Mouse (Mus musculus): Measurements from ENCODE around the gene Pex5. TPM values are rescaled to one million over a fixed set of nuclear protein-coding genes. Genes with fewer than 3 reads are reported as not detected.
A peak's percentile ranks its signal among the peaks of the same experiment; 100 is the strongest.

Gene Pex5
- polyA plus RNA-seq, 1 experiment = 0.42 TPM

- Histone ChIP-seq H3K4me3 (replicated peaks) (no peak overlapping the region), H3K4me1 (ENCODE audit: control insufficient read depth) (peaks cover 33% of the 10 kb centered on the region), H3K9me3 (ENCODE audit: control insufficient read depth, low read length) (no peaks in the 10 kb centered on the region), H3K27me3 (ENCODE audit: control insufficient read depth) (no peaks in the 10 kb centered on the region), H3K36me3 (ENCODE audit: control insufficient read depth) (no peaks in the 10 kb centered on the region)
- no peak for TF ChIP-seq TAL1 (IDR thresholded peaks at IDR 0.05; ENCODE audit: low read length)
- TF ChIP-seq GATA1 (IDR thresholded peaks at IDR 0.05; ENCODE audit: low read length) = no peak
Measured at GRCm38 (mm10) chr6:124379331-124379730, 35.5 kb downstream of the Pex5 start.

DNA sequence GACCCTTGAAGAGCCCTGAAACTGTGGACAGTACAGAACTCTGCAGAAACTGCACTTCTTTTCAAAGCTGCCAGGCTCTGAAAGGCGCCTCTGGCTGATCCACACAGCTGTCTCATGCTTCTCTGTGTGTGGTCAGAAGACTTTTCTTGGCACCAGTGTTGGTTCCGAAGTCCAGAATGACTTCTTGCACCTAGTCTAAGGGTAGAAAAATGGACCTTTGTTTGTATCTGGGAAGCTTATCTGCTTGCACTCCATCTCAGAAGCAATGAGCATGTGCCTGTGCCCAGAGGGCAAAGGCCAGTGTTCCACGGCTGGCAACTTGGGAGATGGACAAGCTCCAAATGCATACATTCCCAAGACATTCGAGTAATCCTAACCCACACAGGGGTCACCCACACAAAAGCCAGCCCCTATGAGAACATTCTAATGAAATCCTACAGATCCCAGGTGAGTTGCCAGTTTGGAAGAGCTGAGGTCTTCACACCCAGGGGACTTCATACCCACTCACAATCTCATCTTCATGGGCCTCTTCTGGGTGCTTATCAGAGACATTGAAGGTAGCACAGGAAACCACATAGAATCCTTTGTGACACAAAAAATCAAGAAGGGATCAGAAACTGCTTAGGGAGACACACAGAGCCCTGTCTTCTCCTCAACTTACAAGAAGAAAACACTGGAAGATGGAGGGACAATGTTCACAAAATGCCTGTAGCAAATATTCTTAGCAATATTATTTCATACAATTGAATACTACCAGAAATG is 37.2 kb downstream of the Pex5 start:
- Histone ChIP-seq H3K9me3 (ENCODE audit: control insufficient read depth, low read length) (no peaks in the 10 kb centered on the region), H3K4me1 (ENCODE audit: control insufficient read depth) (peaks cover 33% of the 10 kb centered on the region), H3K36me3 (ENCODE audit: control insufficient read depth) (no peaks in the 10 kb centered on the region), H3K27me3 (ENCODE audit: control insufficient read depth) (no peaks in the 10 kb centered on the region), H3K4me3 (replicated peaks) (no peak overlapping the region)
- TF ChIP-seq GATA1 (IDR thresholded peaks at IDR 0.05; ENCODE audit: low read length) (no peak), TAL1 (IDR thresholded peaks at IDR 0.05; ENCODE audit: low read length) (no peak)

- Histone ChIP-seq H3K36me3 (ENCODE audit: control insufficient read depth) (no peaks in the 10 kb centered on the region), H3K4me3 (replicated peaks) (no peak overlapping the region), H3K4me1 (ENCODE audit: control insufficient read depth) (peaks cover 33% of the 10 kb centered on the region), H3K27me3 (ENCODE audit: control insufficient read depth) (no peaks in the 10 kb centered on the region), H3K9me3 (ENCODE audit: control insufficient read depth, low read length) (no peaks in the 10 kb centered on the region)
- TF ChIP-seq GATA1 (IDR thresholded peaks at IDR 0.05; ENCODE audit: low read length) = no peak
- no peak for TF ChIP-seq TAL1 (IDR thresholded peaks at IDR 0.05; ENCODE audit: low read length)
Measured at GRCm38 (mm10) chr6:124376311-124376710, 38.6 kb downstream of the Pex5 start.

GRCm38 (mm10) chr6:124375435-124375884 is 39.4 kb downstream of the Pex5 start:
- Histone ChIP-seq H3K4me1 (ENCODE audit: control insufficient read depth) (peaks cover 33% of the 10 kb centered on the region), H3K9me3 (ENCODE audit: control insufficient read depth, low read length) (no peaks in the 10 kb centered on the region), H3K4me3 (replicated peaks) (peak overlapping the region; percentile 37), H3K36me3 (ENCODE audit: control insufficient read depth) (no peaks in the 10 kb centered on the region), H3K27me3 (ENCODE audit: control insufficient read depth) (no peaks in the 10 kb centered on the region)
- TF ChIP-seq TAL1 (IDR thresholded peaks at IDR 0.05; ENCODE audit: low read length) (peak; percentile 31; the same call in 1 of the 3 replicates), GATA1 (IDR thresholded peaks at IDR 0.05; ENCODE audit: low read length) (no peak)

- H3K27me3 ChIP-seq (ENCODE audit: control insufficient read depth) = no peaks in the 10 kb centered on the region
- H3K9me3 ChIP-seq (ENCODE audit: control insufficient read depth, low read length) = no peaks in the 10 kb centered on the region
- H3K36me3 ChIP-seq (ENCODE audit: control insufficient read depth) = no peaks in the 10 kb centered on the region
- H3K4me1 ChIP-seq (ENCODE audit: control insufficient read depth) = peaks cover 33% of the 10 kb centered on the region
- no peak for TF ChIP-seq TAL1 (IDR thresholded peaks at IDR 0.05; ENCODE audit: low read length)
- no peak for TF ChIP-seq GATA1 (IDR thresholded peaks at IDR 0.05; ENCODE audit: low read length)
- H3K4me3 ChIP-seq (replicated peaks) = no peak overlapping the region
Measured at GRCm38 (mm10) chr6:124374683-124375082, 40.2 kb downstream of the Pex5 start.

- H3K4me3 ChIP-seq (replicated peaks) = no peak overlapping the region
- peaks cover 33% of the 10 kb centered on the region for H3K4me1 ChIP-seq (ENCODE audit: control insufficient read depth)
- TF ChIP-seq TAL1 (IDR thresholded peaks at IDR 0.05; ENCODE audit: low read length) (no peak), GATA1 (IDR thresholded peaks at IDR 0.05; ENCODE audit: low read length) (no peak)
- H3K27me3 ChIP-seq (ENCODE audit: control insufficient read depth) = no peaks in the 10 kb centered on the region
- no peaks in the 10 kb centered on the region for H3K9me3 ChIP-seq (ENCODE audit: control insufficient read depth, low read length)
- H3K36me3 ChIP-seq (ENCODE audit: control insufficient read depth) = no peaks in the 10 kb centered on the region
Measured at GRCm38 (mm10) chr6:124373584-124374206, 41.2 kb downstream of the Pex5 start.

DNA sequence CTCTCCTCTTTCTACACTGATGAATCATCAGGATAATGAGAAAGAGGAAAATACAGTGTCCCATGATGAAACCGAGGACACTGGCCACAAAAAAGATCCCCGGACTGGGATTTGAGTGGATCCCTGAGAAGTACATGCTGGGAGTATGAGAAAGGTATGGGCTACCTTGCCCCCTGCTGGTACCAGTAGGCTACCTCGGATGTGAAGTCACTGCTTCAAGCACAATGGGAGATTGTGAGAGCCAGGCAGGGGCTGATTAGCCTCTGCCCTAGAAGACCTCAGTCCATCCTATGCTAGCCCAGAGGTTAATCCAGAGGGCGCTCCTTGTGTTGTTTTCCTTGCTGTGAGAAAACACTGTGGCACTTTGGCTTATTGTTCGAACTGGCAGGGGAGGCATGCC is 50.5 kb downstream of the Pex5 start:
- no peaks in the 10 kb centered on the region for H3K27me3 ChIP-seq (ENCODE audit: control insufficient read depth)
- TF ChIP-seq GATA1 (IDR thresholded peaks at IDR 0.05; ENCODE audit: low read length) (no peak), TAL1 (IDR thresholded peaks at IDR 0.05; ENCODE audit: low read length) (no peak)
- H3K4me3 ChIP-seq (replicated peaks) = no peak overlapping the region
- no peaks in the 10 kb centered on the region for H3K9me3 ChIP-seq (ENCODE audit: control insufficient read depth, low read length)
- H3K36me3 ChIP-seq (ENCODE audit: control insufficient read depth) = no peaks in the 10 kb centered on the region
- no peaks in the 10 kb centered on the region for H3K4me1 ChIP-seq (ENCODE audit: control insufficient read depth)

DNA sequence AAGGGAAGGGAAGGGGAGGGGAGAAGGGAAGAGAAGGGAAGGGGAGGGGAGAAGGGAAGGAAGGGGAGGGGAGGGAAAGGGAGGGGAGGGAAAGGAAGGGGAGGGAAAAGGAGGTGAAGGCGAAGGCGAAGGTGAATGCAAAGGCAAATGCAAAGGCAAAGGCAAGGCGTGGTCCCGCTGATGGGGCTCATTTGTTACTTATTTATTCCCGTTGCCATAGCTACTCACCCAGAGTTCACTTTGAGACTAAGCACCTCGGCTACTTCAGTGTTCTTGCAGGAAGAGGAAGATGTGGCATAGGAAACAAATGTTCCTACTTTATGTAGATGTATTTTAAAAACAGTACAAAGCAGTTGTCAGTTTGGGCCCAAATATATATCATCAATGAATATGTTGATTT is 54.3 kb downstream of the Pex5 start:
- TF ChIP-seq GATA1 (IDR thresholded peaks at IDR 0.05; ENCODE audit: low read length) (no peak), TAL1 (IDR thresholded peaks at IDR 0.05; ENCODE audit: low read length) (no peak)
- no peaks in the 10 kb centered on the region for H3K4me1 ChIP-seq (ENCODE audit: control insufficient read depth)
- H3K27me3 ChIP-seq (ENCODE audit: control insufficient read depth) = no peaks in the 10 kb centered on the region
- no peaks in the 10 kb centered on the region for H3K9me3 ChIP-seq (ENCODE audit: control insufficient read depth, low read length)
- no peak overlapping the region for H3K4me3 ChIP-seq (replicated peaks)
- no peaks in the 10 kb centered on the region for H3K36me3 ChIP-seq (ENCODE audit: control insufficient read depth)

GRCm38 (mm10) chr6:124358953-124359352 is 55.9 kb downstream of the Pex5 start:
- no peak overlapping the region for H3K4me3 ChIP-seq (replicated peaks)
- H3K4me1 ChIP-seq (ENCODE audit: control insufficient read depth) = no peaks in the 10 kb centered on the region
- H3K27me3 ChIP-seq (ENCODE audit: control insufficient read depth) = no peaks in the 10 kb centered on the region
- TF ChIP-seq TAL1 (IDR thresholded peaks at IDR 0.05; ENCODE audit: low read length) (no peak), GATA1 (IDR thresholded peaks at IDR 0.05; ENCODE audit: low read length) (no peak)
- no peaks in the 10 kb centered on the region for H3K36me3 ChIP-seq (ENCODE audit: control insufficient read depth)
- H3K9me3 ChIP-seq (ENCODE audit: control insufficient read depth, low read length) = no peaks in the 10 kb centered on the region

All from erythroblast, embryonic 14.5 days (primary cell).